Mouse (Mus musculus) mature B cell (primary cell): ENCODE results near the gene Usp44.
"Not testable (repeated sequence)": the region's sequence is repeated elsewhere in the genome, so short reads cannot be mapped to it uniquely, and the experiment has no call there.

Experiments used
- in situ Hi-C: fragments of 300-500 bp; cut with MboI; formaldehyde crosslinking; loops from 2 replicates; pipeline ENCODE4 v1.14.3; 2019

The Usp44 gene

DNA sequence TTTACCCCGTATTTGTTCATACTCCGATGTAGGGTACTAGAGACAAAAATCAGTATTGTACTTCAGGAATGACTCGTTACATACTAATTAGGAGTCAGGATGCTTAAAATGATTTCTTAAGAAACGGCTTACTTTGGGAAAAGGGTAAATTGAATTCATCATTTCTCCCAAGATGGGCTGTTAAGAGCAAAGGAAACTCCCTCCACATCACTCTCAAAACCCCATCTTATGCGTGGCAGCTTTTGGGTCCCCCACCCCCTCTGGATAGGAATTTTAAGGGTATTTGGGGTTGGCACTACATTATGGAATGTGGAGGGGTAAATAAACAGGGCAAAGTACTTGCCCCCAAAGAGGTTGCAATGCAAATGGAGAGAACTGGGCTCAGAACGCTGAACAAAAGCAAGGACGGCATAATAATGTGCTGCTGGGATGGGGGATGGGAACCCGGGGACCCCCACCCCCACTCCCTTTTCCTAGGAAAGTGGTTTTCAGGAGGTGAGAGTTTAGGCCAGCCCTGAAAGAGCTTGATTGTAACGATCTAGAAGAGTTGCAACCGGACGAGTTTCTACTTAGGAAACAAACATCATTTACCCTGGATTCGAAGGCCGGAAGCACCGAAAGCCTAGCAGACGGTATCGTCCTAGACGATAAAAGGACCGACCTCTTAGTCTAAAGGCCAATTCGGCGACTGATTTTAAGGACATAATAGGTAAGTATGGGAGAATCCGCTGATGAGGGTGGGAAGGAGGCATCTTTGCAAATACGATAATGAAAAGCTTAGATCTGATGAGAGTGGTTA, at the start of gene Usp44:
TSS of gene Usp44 (plus strand) at position 625 of the 799 bp plus-strand sequence.
- in situ Hi-C loops = no loop called here

- in situ Hi-C loops = no loop called here
Measured at GRCm38 (mm10) chr10:93783216-93784013, 47.9 kb upstream of the Usp44 start.

DNA sequence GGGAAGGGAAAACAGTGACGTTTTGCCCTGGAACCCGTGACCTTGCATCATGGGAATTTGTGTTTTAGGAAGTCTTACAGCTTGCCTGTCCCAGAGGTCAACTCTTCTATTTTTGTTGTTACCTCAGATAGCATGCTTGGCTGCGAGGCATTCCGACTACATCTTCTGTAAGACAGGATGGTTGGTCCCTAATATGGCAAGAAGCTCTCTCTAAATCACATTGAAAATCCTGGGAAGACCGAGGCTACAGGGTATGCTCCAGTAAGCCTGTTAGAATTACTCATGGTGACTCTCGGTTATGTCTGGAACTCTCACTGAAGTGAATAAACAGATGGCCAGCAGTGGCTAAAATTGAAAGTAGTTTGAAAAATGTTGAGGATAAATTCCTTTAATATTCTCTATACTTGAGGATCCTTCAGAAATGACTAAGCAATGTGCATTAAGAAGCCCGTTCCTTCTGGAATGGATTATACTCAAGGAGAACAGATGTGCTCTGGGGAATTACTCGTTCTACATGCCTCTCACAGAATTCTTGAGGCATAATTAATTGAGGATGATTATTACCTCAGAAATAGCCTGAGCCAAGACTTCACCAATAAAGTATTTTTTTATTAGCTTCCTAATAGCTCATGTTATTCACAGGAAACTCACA, 31.5 kb upstream of the Usp44 start:
- in situ Hi-C loops = no loop called here

- in situ Hi-C loops = no loop called here
Measured at GRCm38 (mm10) chr10:93800363-93800722, 31.0 kb upstream of the Usp44 start.

DNA sequence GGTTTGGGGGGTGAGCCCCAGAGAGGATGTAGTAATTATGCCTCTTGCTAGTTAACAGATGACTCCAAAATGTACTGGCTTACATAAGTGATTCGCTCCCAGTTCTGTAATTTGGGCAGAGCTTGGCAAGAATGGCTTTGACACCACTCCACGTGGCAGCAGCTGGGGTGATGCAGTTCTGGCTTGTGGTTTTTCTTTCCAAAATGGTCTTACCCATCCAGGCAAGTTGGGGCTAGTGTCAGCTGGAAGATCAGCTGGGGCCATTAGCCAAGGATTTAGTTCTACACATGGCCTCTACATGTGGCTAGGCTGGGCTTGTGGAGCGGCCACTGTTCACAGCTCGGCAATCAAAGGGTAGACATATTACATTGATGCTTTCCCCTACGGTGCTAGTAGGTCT, 30.5 kb upstream of the Usp44 start:
- in situ Hi-C loops = no loop called here

- in situ Hi-C loops = no loop called here
Measured at GRCm38 (mm10) chr10:93803199-93803598, 28.2 kb upstream of the Usp44 start.

GRCm38 (mm10) chr10:93809438-93809837, 21.9 kb upstream of the Usp44 start:
- in situ Hi-C loops = not testable (repeated sequence)

- in situ Hi-C loops = loop anchor here (10.0 kb wide), 1 partner anchor 304 kb away; no protein-coding TSS in a partner anchor
Measured at GRCm38 (mm10) chr10:93810590-93811185, 20.7 kb upstream of the Usp44 start.

GRCm38 (mm10) chr10:93812098-93812497, 19.3 kb upstream of the Usp44 start:
- in situ Hi-C loops = loop anchor here (10.0 kb wide), 1 partner anchor 303 kb away; no protein-coding TSS in a partner anchor

GRCm38 (mm10) chr10:93812774-93813415, 18.5 kb upstream of the Usp44 start:
- in situ Hi-C loops = loop anchor here (10.0 kb wide), 1 partner anchor 302 kb away; no protein-coding TSS in a partner anchor

- in situ Hi-C loops = loop anchor here (10.0 kb wide), 1 partner anchor 301 kb away; no protein-coding TSS in a partner anchor
Measured at GRCm38 (mm10) chr10:93813755-93814154, 17.6 kb upstream of the Usp44 start.

GRCm38 (mm10) chr10:93818661-93819060, 12.7 kb upstream of the Usp44 start:
- in situ Hi-C loops = loop anchor here (10.0 kb wide), 1 partner anchor 296 kb away; no protein-coding TSS in a partner anchor

DNA sequence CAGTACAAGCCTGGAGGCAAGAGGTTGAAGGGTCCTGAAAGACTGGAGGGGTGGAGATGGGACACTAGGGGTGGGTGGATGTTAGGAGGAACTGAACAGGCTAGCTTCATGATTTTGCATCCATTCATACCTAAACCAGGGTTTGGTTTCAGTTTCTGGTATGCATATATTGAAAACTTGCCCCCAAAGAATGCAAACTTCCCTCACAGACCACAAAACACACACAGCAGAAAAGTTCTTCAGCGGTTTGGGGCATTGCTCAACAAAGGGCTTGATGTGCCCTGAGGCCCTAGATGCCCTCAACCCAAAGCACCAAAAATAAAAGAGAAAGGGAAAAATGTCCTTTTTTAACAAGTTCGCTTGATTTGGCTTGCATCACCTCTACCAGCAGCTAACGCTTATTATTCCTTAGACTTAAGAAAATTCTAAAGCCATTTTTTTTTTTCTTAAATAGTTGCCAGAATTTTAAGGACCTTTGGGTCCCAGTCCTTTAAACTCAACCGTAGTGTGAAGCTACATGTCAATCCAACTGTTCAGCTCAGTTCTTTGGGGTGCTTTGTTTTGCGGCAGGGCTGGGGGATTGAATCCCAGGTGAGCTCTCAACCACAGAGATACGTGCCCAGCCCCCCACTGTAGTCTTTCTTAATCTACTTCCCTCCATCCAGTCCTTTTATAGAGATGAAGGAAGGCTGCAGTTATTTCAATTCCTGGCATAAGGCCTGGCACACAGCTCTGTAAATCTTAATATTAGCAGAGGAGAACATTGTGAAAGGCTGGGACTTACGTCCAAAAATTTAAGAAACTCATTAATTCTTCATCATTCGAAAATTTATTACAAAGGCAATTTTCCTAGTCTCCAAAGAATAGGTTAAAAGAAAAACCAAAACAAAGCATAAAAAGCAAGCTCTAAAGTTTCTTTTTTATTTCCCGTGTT, 1.2 kb upstream of the Usp44 start:
- in situ Hi-C loops = no loop called here

- in situ Hi-C loops = no loop called here
Measured at GRCm38 (mm10) chr10:93831730-93832574, 597 bp downstream of the Usp44 start.

DNA sequence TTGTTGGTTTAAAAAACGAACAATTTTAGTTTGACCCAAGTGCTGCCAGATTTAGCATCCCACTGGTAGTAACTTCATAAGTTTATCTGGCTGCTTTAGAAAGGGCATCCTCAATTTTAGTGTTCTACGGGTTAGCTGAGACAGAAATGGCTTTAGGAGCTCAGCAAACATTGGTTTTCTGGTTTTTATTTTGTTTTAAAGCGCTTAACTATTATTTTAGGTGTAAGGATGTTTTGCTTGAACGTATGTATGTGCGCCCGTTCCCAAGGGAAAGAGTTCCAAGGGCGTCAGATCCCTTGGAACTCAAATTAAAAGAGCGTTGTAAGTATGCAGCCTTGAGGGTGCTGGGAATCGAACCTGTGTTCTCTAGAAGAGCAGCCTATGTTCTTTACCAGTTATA, 1.5 kb downstream of the Usp44 start:
- in situ Hi-C loops = no loop called here

- in situ Hi-C loops = no loop called here
Measured at GRCm38 (mm10) chr10:93833370-93833698, 2.0 kb downstream of the Usp44 start.

DNA sequence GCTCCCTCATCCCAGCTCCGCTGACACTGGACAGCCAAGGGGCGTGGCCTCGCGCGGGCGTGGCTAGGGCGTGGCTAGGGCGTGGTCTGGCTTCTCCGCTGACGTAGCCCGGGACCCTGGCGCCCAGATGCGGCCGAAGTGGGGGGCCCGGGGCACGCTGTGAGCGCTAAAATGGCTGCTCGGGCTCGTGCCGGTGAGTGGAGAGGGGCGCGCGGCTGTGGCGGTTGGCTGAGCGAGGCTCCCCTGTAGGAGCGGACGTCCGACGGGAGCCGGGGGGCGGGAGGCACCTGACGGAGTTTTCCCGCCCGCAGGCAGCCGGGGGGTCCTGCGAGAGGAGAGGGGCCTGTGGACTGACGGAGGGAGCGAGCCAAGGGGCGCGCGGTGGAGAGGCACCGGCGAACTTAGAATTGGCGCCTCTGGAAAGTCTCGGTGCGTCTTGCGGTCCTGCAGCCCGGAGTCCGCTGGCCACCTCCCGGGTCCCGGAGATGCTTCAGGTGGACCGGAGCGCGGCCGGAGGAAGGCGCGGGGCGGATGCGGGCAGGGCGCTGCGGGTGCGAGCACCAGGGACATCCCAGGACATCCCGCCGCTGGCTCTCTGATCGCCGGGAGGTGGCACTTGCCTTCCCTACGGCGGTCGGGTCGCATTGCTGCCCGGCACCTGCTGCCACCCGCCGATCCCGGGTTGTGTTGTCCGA, 2.5 kb downstream of the Usp44 start:
- in situ Hi-C loops = no loop called here

DNA sequence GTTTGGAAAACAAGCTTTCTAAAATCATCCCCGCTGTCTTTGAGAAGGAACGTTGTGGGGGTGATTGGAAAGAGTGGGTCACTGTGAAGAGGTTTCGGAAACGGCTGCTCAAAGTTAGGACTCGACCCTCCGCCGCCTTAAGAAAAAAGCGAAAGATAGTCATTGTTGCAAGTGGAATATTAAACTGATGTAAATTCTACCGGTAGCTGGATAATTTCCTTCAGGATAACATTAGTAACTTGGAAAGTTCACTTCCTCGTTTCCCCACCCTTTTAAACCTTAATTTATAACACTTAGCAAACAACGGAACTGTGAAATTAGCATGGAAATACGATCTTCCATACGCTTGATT, 3.0 kb downstream of the Usp44 start:
- in situ Hi-C loops = no loop called here

DNA sequence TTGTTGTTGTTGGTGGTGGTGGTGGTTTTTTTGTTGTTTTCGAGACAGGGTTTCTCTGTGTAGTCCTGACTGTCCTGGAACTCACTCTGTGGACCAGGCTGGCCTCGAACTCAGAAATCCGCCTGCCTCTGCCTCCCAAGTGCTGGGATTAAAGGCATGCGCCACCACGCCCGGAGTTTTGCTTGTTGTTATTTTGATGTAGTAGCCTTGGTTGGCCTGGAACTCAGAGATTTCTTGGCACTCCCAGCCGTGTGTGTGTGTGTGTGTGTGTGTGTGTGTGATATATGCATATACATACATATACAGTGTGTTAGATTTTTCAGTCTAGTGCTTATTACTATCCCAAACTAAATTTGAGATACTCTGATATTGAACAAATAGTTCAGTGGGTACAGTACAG, 3.8 kb downstream of the Usp44 start:
- in situ Hi-C loops = not testable (repeated sequence)
